Mouse (Mus musculus) CH12.LX (cell line): ENCODE results near the gene Ncoa3. TPM values are rescaled to one million over a fixed set of nuclear protein-coding genes. Genes with fewer than 3 reads are reported as not detected.

ENCODE experiments used
- DNase-seq: peaks from one replicate; pipeline ENCODE4 v3.0.0-alpha.2; 2013; ENCODE audit errors: extremely low read depth
- H3K27ac ChIP-seq: 2 replicates; pipeline ENCODE4 v1.5.1; 2012; ENCODE audit warnings: low read depth, mild to moderate bottlenecking, control low read depth, moderate library complexity; ENCODE audit not compliant: insufficient read depth
- H3K27me3 ChIP-seq: replicated peaks from 2 replicates; pipeline ENCODE3; 2012; ENCODE audit warnings: inconsistent platforms
- H3K36me3 ChIP-seq, 2 experiments: replicated peaks in 1 of 2; 2 replicates each; pipeline versions ENCODE3 to v1.6.1; 2012; ENCODE audit warnings: inconsistent platforms in 1 of 2, low read length in 1 of 2, mild to moderate bottlenecking in 1 of 2, mixed read lengths in 1 of 2, moderate library complexity in 1 of 2; ENCODE audit not compliant: control insufficient read depth in 1 of 2, insufficient read depth in 1 of 2
- H3K4me1 ChIP-seq, 2 experiments: 2 replicates each; pipeline ENCODE4 v1.6.1; 2012; ENCODE audit warnings: inconsistent platforms in 1 of 2, moderate library complexity in 1 of 2; ENCODE audit not compliant: insufficient read depth in 2 of 2, control insufficient read depth in 1 of 2
- H3K4me2 ChIP-seq: 2 replicates; pipeline ENCODE4 v1.6.1; 2012; ENCODE audit warnings: low read depth, mild to moderate bottlenecking, control low read depth; ENCODE audit not compliant: poor library complexity, insufficient read depth, severe bottlenecking
- H3K4me3 ChIP-seq, 3 experiments: fragments of 150-350 bp in 1 of 3; sonication (generic) in 1 of 3; replicated peaks in 1 of 3; 2 replicates each; pipeline versions ENCODE3 to v1.5.1; 2011 to 2012; ENCODE audit warnings: low read depth in 2 of 3, low read length in 2 of 3, mild to moderate bottlenecking in 2 of 3, moderate library complexity in 2 of 3, control low read depth in 1 of 3, improper control_type of control experiment in 1 of 3, inconsistent platforms in 1 of 3, mixed read lengths in 1 of 3; ENCODE audit not compliant: poor library complexity in 1 of 3
- H3K79me2 ChIP-seq: replicated peaks from 2 replicates; pipeline ENCODE4 v1.6.1; 2012; ENCODE audit warnings: mild to moderate bottlenecking, moderate library complexity; ENCODE audit not compliant: control insufficient read depth, poor library complexity, insufficient read depth, severe bottlenecking; ENCODE audit errors: extremely low read depth
- H3K9ac ChIP-seq: 2 replicates; pipeline ENCODE4 v1.6.1; 2012; ENCODE audit warnings: low read depth, mild to moderate bottlenecking, control low read depth, moderate library complexity; ENCODE audit not compliant: insufficient read depth
- H3K9me3 ChIP-seq: replicated peaks from 2 replicates; pipeline ENCODE3; 2012; ENCODE audit warnings: low read length, inconsistent platforms, mixed read lengths
- BHLHE40 ChIP-seq: IDR thresholded peaks from 2 replicates; pipeline ENCODE4 v1.6.1; 2011; ENCODE audit warnings: mild to moderate bottlenecking, low read depth, low read length, improper control_type of control experiment
- ETS1 ChIP-seq: conservative IDR thresholded peaks from 2 replicates; pipeline ENCODE4 v1.6.1; 2012; ENCODE audit warnings: low read depth, mild to moderate bottlenecking, inconsistent platforms, low read length, improper control_type of control experiment, moderate library complexity
- GABPA ChIP-seq: IDR thresholded peaks from 2 replicates; pipeline ENCODE4 v1.6.1; 2012; ENCODE audit warnings: low read depth, low read length, improper control_type of control experiment, inconsistent platforms; ENCODE audit not compliant: insufficient replicate concordance
- JUND ChIP-seq: conservative IDR thresholded peaks from 2 replicates; pipeline ENCODE4 v1.6.1; 2011; ENCODE audit warnings: low read depth, low read length, improper control_type of control experiment
- MAFK ChIP-seq: IDR thresholded peaks from 2 replicates; pipeline ENCODE4 v1.6.1; 2011; ENCODE audit warnings: low read length, improper control_type of control experiment; ENCODE audit not compliant: insufficient replicate concordance
- MEF2A ChIP-seq: IDR thresholded peaks from 2 replicates; pipeline ENCODE4 v1.6.1; 2014; ENCODE audit warnings: low read depth, mild to moderate bottlenecking, inconsistent platforms, low read length, improper control_type of control experiment, borderline replicate concordance
- MXI1 ChIP-seq: IDR thresholded peaks from 2 replicates; pipeline ENCODE4 v1.6.1; 2011; ENCODE audit warnings: mild to moderate bottlenecking, low read depth, low read length, improper control_type of control experiment
- MYC ChIP-seq: IDR thresholded peaks from 2 replicates; pipeline ENCODE4 v1.6.1; 2011; ENCODE audit warnings: low read depth, mild to moderate bottlenecking, improper control_type of control experiment, low read length
- NRF1 ChIP-seq: IDR thresholded peaks from 2 replicates; pipeline ENCODE4 v1.6.1; 2014; ENCODE audit warnings: low read depth, mild to moderate bottlenecking, inconsistent platforms, low read length, improper control_type of control experiment, moderate library complexity
- POLR2A ChIP-seq: IDR thresholded peaks from 2 replicates; pipeline ENCODE4 v1.6.1; 2011; ENCODE audit warnings: low read depth, mild to moderate bottlenecking, improper control_type of control experiment, low read length
- RAD21 ChIP-seq: IDR thresholded peaks from 2 replicates; pipeline ENCODE4 v1.6.1; 2011; ENCODE audit warnings: low read depth, mild to moderate bottlenecking, low read length, improper control_type of control experiment, moderate library complexity
- SIN3A ChIP-seq: IDR thresholded peaks from 2 replicates; pipeline ENCODE4 v1.6.1; 2012; ENCODE audit warnings: low read length, improper control_type of control experiment, inconsistent platforms
- SMC3 ChIP-seq: IDR thresholded peaks from 2 replicates; pipeline ENCODE4 v1.6.1; 2011; ENCODE audit warnings: low read depth, low read length, improper control_type of control experiment
- UBTF ChIP-seq: IDR thresholded peaks from 2 replicates; pipeline ENCODE4 v1.6.1; 2012; ENCODE audit warnings: low read depth, mild to moderate bottlenecking, inconsistent platforms, low read length, improper control_type of control experiment, moderate library complexity
- ZMIZ1 ChIP-seq: IDR thresholded peaks from 2 replicates; pipeline ENCODE4 v1.6.1; 2012; ENCODE audit warnings: low read depth, mild to moderate bottlenecking, inconsistent platforms, low read length, improper control_type of control experiment
- dilution Hi-C: fragments of 300-500 bp; cut with MboI; formaldehyde crosslinking; loops from 2 replicates; pipeline ENCODE4 v1.14.3; 2020; ENCODE audit warnings: low sequenced_read_pairs; ENCODE audit not compliant: extremely low pct_unique_long_range_greater_than_20kb, extremely low pct_ligation_motif_present
- in situ Hi-C: fragments of 300-500 bp; cut with MboI; formaldehyde crosslinking; loops from 3 replicates; pipeline ENCODE4 v1.14.3; 2019; ENCODE audit warnings: low sequenced_read_pairs, low pct_ligation_motif_present, low pct_unique_long_range_greater_than_20kb, mixed read lengths
- polyA plus RNA-seq: library from polyadenylated mRNA; unstranded; fragments of >175 nt; gene quantifications from 2 replicates; pipeline ENCODE4 v1.2.1, GENCODE M21; 2012; ENCODE audit warnings: low read depth; ENCODE audit not compliant: insufficient read length
- total RNA-seq, 2 experiments: library from RNA; depleted of rRNA; stranded (reverse); fragments of 300-350 nt in 1 of 2; fragments of >200 nt in 1 of 2; gene quantifications; 2 replicates each; pipeline ENCODE4 v1.2.3; 2012 to 2014

Ncoa3 gene
- total and polyA plus RNA-seq, 3 experiments, result 13.4 to 21.9 (median 17.1) TPM

- Histone ChIP-seq H3K9ac (no peak overlapping the region), H3K36me3 (no peaks in the 10 kb centered on the region), H3K27me3 (no peaks in the 10 kb centered on the region), H3K4me3 (no peak overlapping the region), H3K9me3 (no peaks in the 10 kb centered on the region), H3K79me2 (peaks cover 76% of the 10 kb centered on the region), H3K27ac (no peak overlapping the region), H3K4me2 (no peak overlapping the region), H3K4me1 (peaks cover 14 to 85% of the 10 kb centered on the region in 2 experiments)
- no peak for DNase-seq
- in situ Hi-C loops (no loop called here), dilution Hi-C loops (no loop called here)
- TF ChIP-seq SIN3A (no peak), BHLHE40 (no peak), GABPA (no peak), MYC (no peak), NRF1 (no peak)
Observed at GRCm38 (mm10) chr2:166024079-166024478, 31.6 kb downstream of the Ncoa3 start.

- Histone ChIP-seq H3K27ac (no peak overlapping the region), H3K4me1 (peaks cover 11 to 83% of the 10 kb centered on the region in 2 experiments), H3K79me2 (peaks cover 70% of the 10 kb centered on the region), H3K27me3 (no peaks in the 10 kb centered on the region), H3K9me3 (no peaks in the 10 kb centered on the region), H3K36me3 (no peaks in the 10 kb centered on the region), H3K4me3 (no peak overlapping the region), H3K4me2 (no peak overlapping the region), H3K9ac (no peak overlapping the region)
- in situ Hi-C loops (loop anchor here (25.0 kb wide), 1 partner anchor 237 kb away; no protein-coding TSS in a partner anchor), dilution Hi-C loops (no loop called here)
- TF ChIP-seq JUND (no peak), MAFK (no peak), POLR2A (no peak), ZMIZ1 (no peak), ETS1 (no peak), RAD21 (no peak), MEF2A (no peak), MXI1 (no peak), UBTF (no peak), SMC3 (no peak)
- DNase-seq, result no peak
Observed at GRCm38 (mm10) chr2:166024621-166025020, 32.2 kb downstream of the Ncoa3 start.
